Mouse (Mus musculus): Measurements from ENCODE around the gene Slc7a11. TPM values are rescaled to one million over a fixed set of nuclear protein-coding genes. Genes with fewer than 3 reads are reported as not detected.

The Slc7a11 gene
- total RNA-seq, 2 experiments from 2014 or later = 16.3 to 17.8 TPM

GRCm38 (mm10) chr3:49886220-49886945 is 557.0 kb downstream of the Slc7a11 start:
- intact Hi-C loops (cut with DNase I) = no loop called here
- DNase-seq = no peak

DNA sequence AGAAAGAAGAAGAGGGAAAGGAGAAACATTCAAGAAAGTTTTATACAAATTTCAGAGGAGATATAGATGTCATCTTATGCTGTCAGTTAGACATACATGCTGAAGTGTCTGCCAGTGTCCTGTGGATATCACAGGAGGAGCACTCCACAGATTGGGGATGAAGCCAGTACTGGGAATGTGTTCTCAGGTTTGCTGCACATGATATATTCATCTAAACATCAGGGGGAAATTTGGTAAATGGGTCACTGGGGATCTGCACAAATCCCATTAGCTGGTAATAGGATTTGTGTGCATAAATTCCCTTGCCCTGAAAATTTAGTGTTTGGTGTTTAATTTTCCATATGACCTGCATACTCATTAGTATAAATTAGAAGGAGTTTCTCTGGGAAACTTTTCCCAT is 562.9 kb downstream of the Slc7a11 start:
- intact Hi-C loops (cut with DNase I) = no loop called here
- peak; percentile 42 for DNase-seq

GRCm38 (mm10) chr3:49870786-49871185 is 572.6 kb downstream of the Slc7a11 start:
- intact Hi-C loops (cut with DNase I) = no loop called here

GRCm38 (mm10) chr3:49867951-49868584 is 575.3 kb downstream of the Slc7a11 start:
- DNase-seq = no peak
- intact Hi-C loops (cut with DNase I) = no loop called here

More at GRCm38 (mm10) chr3:49870786-49871185, 572.6 kb downstream of the Slc7a11 start:
- no peak for DNase-seq

- no peak for DNase-seq
- intact Hi-C loops (cut with DNase I) = no loop called here
Observed at GRCm38 (mm10) chr3:49867147-49867950, 576.1 kb downstream of the Slc7a11 start.

GRCm38 (mm10) chr3:49866061-49866515 is 577.3 kb downstream of the Slc7a11 start:
- intact Hi-C loops (cut with DNase I) = no loop called here
- peak; percentile 57 for DNase-seq

DNA sequence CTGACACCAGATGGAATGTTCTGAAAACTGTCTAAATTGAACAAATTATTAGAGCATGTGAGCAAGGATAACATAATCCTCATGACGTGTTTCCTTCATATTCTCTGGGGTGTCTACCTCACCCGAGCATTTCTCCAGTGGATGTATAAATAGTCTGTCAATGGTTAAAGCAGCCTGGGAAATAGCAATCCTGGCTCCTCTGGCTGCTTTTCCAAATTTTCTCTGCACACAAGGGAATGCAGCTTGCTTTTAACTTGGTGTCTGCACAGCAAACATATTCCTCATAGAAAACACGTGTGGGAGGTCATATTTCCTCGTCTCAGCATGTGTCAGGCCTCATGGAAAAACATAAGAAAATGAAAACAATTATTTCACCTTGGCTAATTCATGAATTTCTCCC is 586.6 kb downstream of the Slc7a11 start:
- intact Hi-C loops (cut with DNase I) = no loop called here
- DNase-seq = no peak

DNA sequence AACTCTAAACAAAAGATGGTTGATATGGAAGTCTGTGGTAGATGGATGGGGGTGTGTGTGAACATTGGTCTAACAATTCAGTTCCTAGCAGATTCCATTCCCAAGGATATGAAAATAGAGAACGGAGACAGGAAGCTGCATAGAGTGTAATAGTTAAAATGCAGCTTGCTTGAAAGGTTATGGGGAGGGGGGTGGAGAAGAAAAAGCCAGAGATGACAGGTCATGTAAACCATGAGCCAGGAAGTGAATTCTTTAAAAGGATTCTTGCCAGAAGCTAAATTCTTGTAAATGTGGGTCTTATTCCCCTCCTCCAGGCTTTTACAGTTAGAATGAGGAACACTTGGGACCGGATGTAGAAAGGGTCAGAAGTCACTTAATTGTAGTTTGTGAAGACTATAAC is 589.1 kb downstream of the Slc7a11 start:
- intact Hi-C loops (cut with DNase I) = no loop called here
- no peak for DNase-seq

DNA sequence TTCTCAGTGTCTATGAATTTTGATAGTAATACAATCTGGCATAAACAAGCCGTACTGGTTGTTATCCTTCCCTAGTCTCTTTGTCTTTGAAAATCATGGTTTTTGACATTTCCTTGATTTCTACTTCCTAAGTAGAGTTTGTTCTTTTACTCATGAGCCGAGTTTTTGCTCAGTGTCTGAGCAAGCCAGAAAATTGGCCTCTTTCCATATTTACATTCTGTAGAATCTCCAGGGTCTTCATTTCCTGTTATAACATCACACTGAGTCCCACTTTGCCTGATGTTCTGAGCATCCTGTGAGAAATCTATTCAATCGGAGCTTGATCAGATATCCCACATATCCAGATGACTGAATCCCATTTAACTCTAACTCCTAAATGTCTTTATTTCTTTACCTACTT is 600.4 kb downstream of the Slc7a11 start:
- no peak for DNase-seq
- intact Hi-C loops (cut with DNase I) = no loop called here
